Mouse (Mus musculus) right cerebral cortex, adult 2 months (tissue): Measurements from ENCODE around the gene Best3.

ENCODE experiments used
- DNase-seq, 2 experiments: peaks; one replicate each; pipeline ENCODE4 v3.0.0; 2021 to 2022; ENCODE audit warnings: low spot score in 2 of 2

Gene Best3

GRCm38 (mm10) chr10:116986264-116987082 lies at the start of gene Best3:
Gene Best3, plus strand, starts transcription at chr10:116986314.
- DNase-seq, result no peak

GRCm38 (mm10) chr10:116943025-116943424 lies 43.1 kb upstream of the Best3 start:
- no peak for DNase-seq

- DNase-seq, result no peak
These were observed 42.0 kb upstream of the Best3 start for GRCm38 (mm10) chr10:116944144-116944543.

GRCm38 (mm10) chr10:116944940-116945339 lies 41.2 kb upstream of the Best3 start:
- no peak for DNase-seq

GRCm38 (mm10) chr10:116948414-116948813 lies 37.7 kb upstream of the Best3 start:
- DNase-seq, result no peak

- DNase-seq, result peak; percentile 31 to 35
These were observed 36.8 kb upstream of the Best3 start for GRCm38 (mm10) chr10:116949111-116950008.

GRCm38 (mm10) chr10:116950009-116950769 lies 35.9 kb upstream of the Best3 start, which contains the start of gene Rab3ip:
Gene Rab3ip, minus strand, starts transcription at chr10:116950769.
- peak; percentile 90 to 91 for DNase-seq

GRCm38 (mm10) chr10:116950886-116951285 lies 35.2 kb upstream of the Best3 start:
- DNase-seq, result no peak

GRCm38 (mm10) chr10:116955191-116955590 lies 30.9 kb upstream of the Best3 start:
- DNase-seq, result no peak

GRCm38 (mm10) chr10:116956483-116957158 lies 29.5 kb upstream of the Best3 start:
- no peak for DNase-seq

GRCm38 (mm10) chr10:116957867-116958551 lies 28.1 kb upstream of the Best3 start:
- no peak for DNase-seq

- no peak for DNase-seq
These were observed 24.0 kb upstream of the Best3 start for GRCm38 (mm10) chr10:116962152-116962551.

- DNase-seq, result no peak
These were observed 23.3 kb upstream of the Best3 start for GRCm38 (mm10) chr10:116962803-116963202.

GRCm38 (mm10) chr10:116964084-116964483 lies 22.0 kb upstream of the Best3 start:
- no peak for DNase-seq

- DNase-seq, result no peak
These were observed 21.5 kb upstream of the Best3 start for GRCm38 (mm10) chr10:116964571-116964970.

- DNase-seq, result no peak
These were observed 20.8 kb upstream of the Best3 start for GRCm38 (mm10) chr10:116965297-116965696.

GRCm38 (mm10) chr10:116966065-116966464 lies 20.0 kb upstream of the Best3 start:
- no peak for DNase-seq

GRCm38 (mm10) chr10:116968741-116969140 lies 17.4 kb upstream of the Best3 start:
- no peak for DNase-seq

GRCm38 (mm10) chr10:116972509-116972908 lies 13.6 kb upstream of the Best3 start, which contains the start of gene Gm10271:
Gene Gm10271, minus strand, starts transcription at chr10:116972609.
- DNase-seq, result no peak

GRCm38 (mm10) chr10:116977455-116977854 lies 8.7 kb upstream of the Best3 start:
- no peak for DNase-seq
